Mouse (Mus musculus): ENCODE measurements around the gene Frem1. TPM values are rescaled to one million over a fixed set of nuclear protein-coding genes. Genes with fewer than 3 reads are reported as not detected.

Frem1 gene
- polyA plus RNA-seq, 1 experiment from 2014 or later = 27.9 TPM

- H3K36me3 ChIP-seq (ENCODE audit: control insufficient read depth, insufficient read depth, low read length) = no peaks in the 10 kb centered on the region
- H3K9ac ChIP-seq (replicated peaks; ENCODE audit: low read depth, low read length) = no peak within 1 kb of the TSS
- no peaks in the 10 kb centered on the region for H3K27me3 ChIP-seq (ENCODE audit: control insufficient read depth, insufficient read depth, low read length)
- no peak for ATAC-seq (ENCODE audit: insufficient number of reproducible peaks, insufficient read depth, low FRiP score, low read depth)
- peaks cover 8% of the 10 kb centered on the region; the same call in 1 of the 2 replicates for H3K4me1 ChIP-seq (ENCODE audit: control insufficient read depth, insufficient read depth, low read length)
- no peak within 1 kb of the TSS for H3K4me2 ChIP-seq (replicated peaks; ENCODE audit: low read depth, low read length)
- no peak within 1 kb of the TSS; the same call in 1 of the 2 replicates for H3K27ac ChIP-seq (ENCODE audit: low read length)
- H3K4me3 ChIP-seq (ENCODE audit: low read depth, low read length) = no peak within 1 kb of the TSS
- 62% methylated on average over 18 of the region's 19 CpGs for WGBS
- no peaks in the 10 kb centered on the region for H3K9me3 ChIP-seq (ENCODE audit: control insufficient read depth, low read depth, low read length)
Observed at GRCm38 (mm10) chr4:82884636-82885534, 167.3 kb downstream of the Frem1 start, which contains the start of gene Cer1. TSS of gene Cer1 (minus strand) at chr4:82885148.

GRCm38 (mm10) chr4:82882500-82882899 is 169.6 kb downstream of the Frem1 start:
- Histone ChIP-seq H3K27ac (ENCODE audit: low read length) (no peak overlapping the region), H3K9ac (replicated peaks; ENCODE audit: low read depth, low read length) (no peak overlapping the region), H3K27me3 (ENCODE audit: control insufficient read depth, insufficient read depth, low read length) (no peaks in the 10 kb centered on the region), H3K4me2 (replicated peaks; ENCODE audit: low read depth, low read length) (no peak overlapping the region), H3K36me3 (ENCODE audit: control insufficient read depth, insufficient read depth, low read length) (no peaks in the 10 kb centered on the region), H3K4me1 (ENCODE audit: control insufficient read depth, insufficient read depth, low read length) (0 out of 2 replicates have a peak, but pooled peaks cover 4% of the 10 kb centered on the region), H3K4me3 (ENCODE audit: low read depth, low read length) (no peak overlapping the region), H3K9me3 (ENCODE audit: control insufficient read depth, low read depth, low read length) (no peaks in the 10 kb centered on the region)
- WGBS = 81% methylated on average over 9 of the region's 9 CpGs
- no peak for ATAC-seq (ENCODE audit: insufficient number of reproducible peaks, insufficient read depth, low FRiP score, low read depth)

GRCm38 (mm10) chr4:82881366-82881765 is 170.8 kb downstream of the Frem1 start:
- no peak for ATAC-seq (ENCODE audit: insufficient number of reproducible peaks, insufficient read depth, low FRiP score, low read depth)
- Histone ChIP-seq H3K9me3 (ENCODE audit: control insufficient read depth, low read depth, low read length) (no peaks in the 10 kb centered on the region), H3K4me3 (ENCODE audit: low read depth, low read length) (no peak overlapping the region), H3K27ac (ENCODE audit: low read length) (no peak overlapping the region), H3K36me3 (ENCODE audit: control insufficient read depth, insufficient read depth, low read length) (no peaks in the 10 kb centered on the region), H3K9ac (replicated peaks; ENCODE audit: low read depth, low read length) (no peak overlapping the region), H3K4me1 (ENCODE audit: control insufficient read depth, insufficient read depth, low read length) (0 out of 2 replicates have a peak, but pooled peaks cover 4% of the 10 kb centered on the region), H3K4me2 (replicated peaks; ENCODE audit: low read depth, low read length) (no peak overlapping the region), H3K27me3 (ENCODE audit: control insufficient read depth, insufficient read depth, low read length) (no peaks in the 10 kb centered on the region)
- 69% methylated on average over 3 of the region's 3 CpGs for WGBS

GRCm38 (mm10) chr4:82880243-82880642 is 171.9 kb downstream of the Frem1 start:
- no peaks in the 10 kb centered on the region for H3K27me3 ChIP-seq (ENCODE audit: control insufficient read depth, insufficient read depth, low read length)
- no peak for ATAC-seq (ENCODE audit: insufficient number of reproducible peaks, insufficient read depth, low FRiP score, low read depth)

GRCm38 (mm10) chr4:82879152-82879551 is 173.0 kb downstream of the Frem1 start:
- Histone ChIP-seq H3K4me2 (replicated peaks; ENCODE audit: low read depth, low read length) (no peak overlapping the region), H3K4me1 (ENCODE audit: control insufficient read depth, insufficient read depth, low read length) (0 out of 2 replicates have a peak, but pooled peaks cover 4% of the 10 kb centered on the region), H3K9me3 (ENCODE audit: control insufficient read depth, low read depth, low read length) (no peaks in the 10 kb centered on the region), H3K27me3 (ENCODE audit: control insufficient read depth, insufficient read depth, low read length) (no peaks in the 10 kb centered on the region), H3K4me3 (ENCODE audit: low read depth, low read length) (no peak overlapping the region), H3K27ac (ENCODE audit: low read length) (no peak overlapping the region), H3K9ac (replicated peaks; ENCODE audit: low read depth, low read length) (no peak overlapping the region), H3K36me3 (ENCODE audit: control insufficient read depth, insufficient read depth, low read length) (no peaks in the 10 kb centered on the region)
- no peak for ATAC-seq (ENCODE audit: insufficient number of reproducible peaks, insufficient read depth, low FRiP score, low read depth)
- 69% methylated on average over 6 of the region's 6 CpGs for WGBS

More at GRCm38 (mm10) chr4:82880243-82880642, 171.9 kb downstream of the Frem1 start:
- Histone ChIP-seq H3K27ac (ENCODE audit: low read length) (no peak overlapping the region), H3K36me3 (ENCODE audit: control insufficient read depth, insufficient read depth, low read length) (no peaks in the 10 kb centered on the region), H3K4me2 (replicated peaks; ENCODE audit: low read depth, low read length) (no peak overlapping the region), H3K9ac (replicated peaks; ENCODE audit: low read depth, low read length) (no peak overlapping the region), H3K9me3 (ENCODE audit: control insufficient read depth, low read depth, low read length) (no peaks in the 10 kb centered on the region), H3K4me3 (ENCODE audit: low read depth, low read length) (no peak overlapping the region), H3K4me1 (ENCODE audit: control insufficient read depth, insufficient read depth, low read length) (0 out of 2 replicates have a peak, but pooled peaks cover 4% of the 10 kb centered on the region)
- WGBS = 64% methylated on average over 2 of the region's 2 CpGs

- H3K36me3 ChIP-seq (ENCODE audit: control insufficient read depth, insufficient read depth, low read length) = no peaks in the 10 kb centered on the region
- ATAC-seq (ENCODE audit: insufficient number of reproducible peaks, insufficient read depth, low FRiP score, low read depth) = no peak
- H3K9ac ChIP-seq (replicated peaks; ENCODE audit: low read depth, low read length) = no peak overlapping the region
- peaks cover 22% of the 10 kb centered on the region for H3K4me1 ChIP-seq (ENCODE audit: control insufficient read depth, insufficient read depth, low read length)
- H3K4me2 ChIP-seq (replicated peaks; ENCODE audit: low read depth, low read length) = no peak overlapping the region
- H3K27me3 ChIP-seq (ENCODE audit: control insufficient read depth, insufficient read depth, low read length) = no peaks in the 10 kb centered on the region
- 91% methylated on average over 2 of the region's 2 CpGs for WGBS
- no peak overlapping the region for H3K27ac ChIP-seq (ENCODE audit: low read length)
- no peak overlapping the region for H3K4me3 ChIP-seq (ENCODE audit: low read depth, low read length)
- no peaks in the 10 kb centered on the region for H3K9me3 ChIP-seq (ENCODE audit: control insufficient read depth, low read depth, low read length)
Observed at GRCm38 (mm10) chr4:82876656-82877055, 175.5 kb downstream of the Frem1 start.

GRCm38 (mm10) chr4:82875532-82875931 is 176.6 kb downstream of the Frem1 start:
- Histone ChIP-seq H3K4me1 (ENCODE audit: control insufficient read depth, insufficient read depth, low read length) (peaks cover 18% of the 10 kb centered on the region), H3K9ac (replicated peaks; ENCODE audit: low read depth, low read length) (no peak overlapping the region), H3K4me2 (replicated peaks; ENCODE audit: low read depth, low read length) (no peak overlapping the region), H3K36me3 (ENCODE audit: control insufficient read depth, insufficient read depth, low read length) (no peaks in the 10 kb centered on the region), H3K4me3 (ENCODE audit: low read depth, low read length) (no peak overlapping the region), H3K9me3 (ENCODE audit: control insufficient read depth, low read depth, low read length) (no peaks in the 10 kb centered on the region), H3K27me3 (ENCODE audit: control insufficient read depth, insufficient read depth, low read length) (no peaks in the 10 kb centered on the region), H3K27ac (ENCODE audit: low read length) (no peak overlapping the region)
- 63% methylated on average over 4 of the region's 4 CpGs for WGBS
- ATAC-seq (ENCODE audit: insufficient number of reproducible peaks, insufficient read depth, low FRiP score, low read depth) = no peak

- Histone ChIP-seq H3K36me3 (ENCODE audit: control insufficient read depth, insufficient read depth, low read length) (no peaks in the 10 kb centered on the region), H3K27ac (ENCODE audit: low read length) (no peak overlapping the region), H3K9me3 (ENCODE audit: control insufficient read depth, low read depth, low read length) (no peaks in the 10 kb centered on the region), H3K4me1 (ENCODE audit: control insufficient read depth, insufficient read depth, low read length) (peaks cover 17% of the 10 kb centered on the region), H3K27me3 (ENCODE audit: control insufficient read depth, insufficient read depth, low read length) (no peaks in the 10 kb centered on the region), H3K4me2 (replicated peaks; ENCODE audit: low read depth, low read length) (no peak overlapping the region), H3K4me3 (ENCODE audit: low read depth, low read length) (no peak overlapping the region), H3K9ac (replicated peaks; ENCODE audit: low read depth, low read length) (no peak overlapping the region)
- WGBS = 61% methylated on average over 4 of the region's 4 CpGs
- ATAC-seq (ENCODE audit: insufficient number of reproducible peaks, insufficient read depth, low FRiP score, low read depth) = no peak
Observed at GRCm38 (mm10) chr4:82874791-82875190, 177.3 kb downstream of the Frem1 start.
